Mouse (Mus musculus) forebrain, embryonic 11.5 days (tissue): ENCODE results near the gene Parva. TPM values are rescaled to one million over a fixed set of nuclear protein-coding genes. Genes with fewer than 3 reads are reported as not detected.

Experiments used
- ATAC-seq: fragments of 200-750 bp; cut with Nextera tagmentation; replicated peaks from 2 replicates; pipeline ENCODE4 v1.8.0; 2017; ENCODE audit warnings: moderate TSS enrichment; ENCODE audit not compliant: low FRiP score
- DNase-seq: peaks from one replicate; pipeline ENCODE4 v3.0.0-alpha.2; 2017; ENCODE audit warnings: low spot score
- H3K27ac ChIP-seq: fragments of 300-500 bp; sonication (generic); 2 replicates; pipeline ENCODE4 v1.5.1; 2014; ENCODE audit warnings: low read depth, low read length
- H3K27me3 ChIP-seq: fragments of 300-500 bp; sonication (generic); 2 replicates; pipeline ENCODE4 v1.6.1; 2014; ENCODE audit warnings: mild to moderate bottlenecking, low read length, mixed read lengths; ENCODE audit not compliant: control insufficient read depth, insufficient read depth
- H3K36me3 ChIP-seq: fragments of 300-500 bp; sonication (generic); 2 replicates; pipeline ENCODE4 v1.6.1; 2014; ENCODE audit warnings: mild to moderate bottlenecking, low read length, moderate library complexity, mixed read lengths; ENCODE audit not compliant: control insufficient read depth, insufficient read depth
- H3K4me1 ChIP-seq: fragments of 300-500 bp; sonication (generic); replicated peaks from 2 replicates; pipeline ENCODE4 v1.6.1; 2014; ENCODE audit warnings: low read length, mixed read lengths; ENCODE audit not compliant: control insufficient read depth, insufficient read depth
- H3K4me2 ChIP-seq: fragments of 300-500 bp; sonication (generic); 2 replicates; pipeline ENCODE4 v1.6.1; 2014; ENCODE audit warnings: low read depth, mild to moderate bottlenecking, low read length, moderate library complexity, mixed read lengths; ENCODE audit not compliant: severe bottlenecking
- H3K4me3 ChIP-seq: fragments of 300-500 bp; sonication (generic); 2 replicates; pipeline ENCODE4 v1.5.1; 2014; ENCODE audit warnings: low read depth, low read length
- H3K9ac ChIP-seq: fragments of 300-500 bp; sonication (generic); 2 replicates; pipeline ENCODE4 v1.6.1; 2014; ENCODE audit warnings: low read length
- H3K9me3 ChIP-seq: fragments of 300-500 bp; sonication (generic); 2 replicates; pipeline ENCODE4 v1.6.1; 2016; ENCODE audit warnings: low read length, mixed read lengths; ENCODE audit not compliant: control insufficient read depth
- WGBS: fragments of 180-500 bp; shearing (Covaris S2); extraction: QIAGEN DNeasy Blood & Tissue Kit; methylation state at CpG from one replicate; pipeline ENCODE4 v1.1.7; 2014; 5-methylcytosine and 5-hydroxymethylcytosine counted together
- polyA plus RNA-seq: library from polyadenylated mRNA; unstranded; fragments of >200 nt; fragmentation: Nextera tagmentation; extraction: Ambion mirVana; gene quantifications from 2 replicates; pipeline ENCODE4 v1.2.1, GENCODE M21; 2014

Parva gene
- polyA plus RNA-seq, 1 experiment from 2014 or later = 64.5 TPM

DNA sequence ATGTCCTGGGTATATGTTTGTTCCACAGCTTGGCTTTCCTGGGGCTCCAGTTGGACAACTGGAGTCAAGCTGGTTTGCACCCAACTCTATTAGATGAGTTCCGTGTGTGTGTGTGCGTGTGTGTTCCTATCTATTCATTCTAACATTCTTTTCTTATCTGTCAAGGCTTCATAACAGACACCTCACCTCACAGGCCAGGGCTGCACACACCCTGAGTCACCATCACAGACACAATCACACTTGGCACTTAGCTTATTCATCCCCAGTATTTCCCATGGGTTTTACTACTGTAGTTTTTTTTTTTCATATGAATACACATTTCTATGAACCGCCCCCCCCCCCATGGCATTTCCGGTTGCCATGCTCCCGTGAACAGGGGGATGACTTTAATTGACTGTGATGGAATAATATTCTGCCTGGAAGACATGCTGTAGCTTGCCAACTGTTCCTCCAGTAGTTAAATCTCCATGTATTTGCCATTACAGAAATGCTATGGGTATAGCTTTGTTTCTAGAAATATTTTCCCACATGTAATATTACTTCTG, 28.3 kb downstream of the Parva start:
- no peak for ATAC-seq

DNA sequence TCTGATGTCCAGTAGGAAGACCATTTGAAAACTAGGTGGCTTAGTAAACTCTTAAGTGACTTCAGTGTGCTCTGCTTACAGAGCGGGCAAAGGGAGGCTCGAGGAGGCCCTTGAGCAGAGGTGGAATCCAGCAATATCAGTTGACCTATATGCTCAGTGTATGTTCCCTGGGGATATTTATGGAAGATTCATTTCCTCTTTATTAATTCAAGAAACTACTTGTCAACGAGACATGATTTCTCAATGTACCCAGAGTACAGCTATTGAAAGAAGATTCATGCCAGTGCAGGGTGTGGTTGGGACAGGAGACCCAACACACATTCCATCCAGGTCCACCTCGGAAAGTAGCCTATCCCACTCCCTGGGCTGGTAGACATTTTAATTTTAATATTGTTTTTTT, 30.1 kb downstream of the Parva start:
- ATAC-seq (no peak), DNase-seq (no peak)
- Histone ChIP-seq H3K4me3 (no peak overlapping the region), H3K9me3 (no peaks in the 10 kb centered on the region), H3K27me3 (no peaks in the 10 kb centered on the region), H3K27ac (no peak overlapping the region), H3K4me2 (no peak overlapping the region), H3K36me3 (no peaks in the 10 kb centered on the region), H3K9ac (no peak overlapping the region), H3K4me1 (0 out of 2 replicates have a peak, but pooled peaks cover 3% of the 10 kb centered on the region)
- WGBS = 96% methylated on average over 4 of the region's 4 CpGs

More for the DNA sequence above, 28.3 kb downstream of the Parva start:
- Histone ChIP-seq H3K4me2 (no peak overlapping the region), H3K9ac (no peak overlapping the region), H3K4me1 (0 out of 2 replicates have a peak, but pooled peaks cover 3% of the 10 kb centered on the region), H3K27me3 (no peaks in the 10 kb centered on the region), H3K36me3 (no peaks in the 10 kb centered on the region), H3K9me3 (no peaks in the 10 kb centered on the region), H3K27ac (no peak overlapping the region), H3K4me3 (no peak overlapping the region)
- DNase-seq = no peak
- 89% methylated on average over 5 of the region's 5 CpGs for WGBS

DNA sequence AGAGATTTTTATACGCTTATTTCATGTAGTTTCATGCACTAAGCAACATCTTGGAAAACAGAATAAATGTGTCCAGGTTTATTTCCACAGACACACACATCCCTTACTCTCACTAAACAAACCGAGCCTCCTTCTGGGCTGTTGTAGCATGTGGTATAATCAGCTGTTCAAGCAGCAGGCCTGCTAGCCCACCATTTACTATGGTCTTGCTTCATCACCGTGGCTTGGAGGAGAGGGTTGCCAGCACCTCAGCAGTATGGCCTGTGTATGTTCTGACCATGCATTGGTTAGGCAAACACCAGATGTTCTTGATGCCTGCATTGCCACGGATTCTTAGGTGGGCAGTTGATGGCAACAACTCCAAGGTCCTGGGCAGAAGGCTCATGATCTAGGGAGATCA, 30.6 kb downstream of the Parva start:
- no peaks in the 10 kb centered on the region for H3K9me3 ChIP-seq
- 88% methylated on average over 4 of the region's 4 CpGs for WGBS
- no peak overlapping the region for H3K27ac ChIP-seq
- no peak overlapping the region for H3K9ac ChIP-seq
- no peak for DNase-seq
- no peak overlapping the region for H3K4me2 ChIP-seq
- H3K27me3 ChIP-seq = no peaks in the 10 kb centered on the region
- 0 out of 2 replicates have a peak, but pooled peaks cover 3% of the 10 kb centered on the region for H3K4me1 ChIP-seq
- H3K36me3 ChIP-seq = no peaks in the 10 kb centered on the region
- H3K4me3 ChIP-seq = no peak overlapping the region
- ATAC-seq = no peak

DNA sequence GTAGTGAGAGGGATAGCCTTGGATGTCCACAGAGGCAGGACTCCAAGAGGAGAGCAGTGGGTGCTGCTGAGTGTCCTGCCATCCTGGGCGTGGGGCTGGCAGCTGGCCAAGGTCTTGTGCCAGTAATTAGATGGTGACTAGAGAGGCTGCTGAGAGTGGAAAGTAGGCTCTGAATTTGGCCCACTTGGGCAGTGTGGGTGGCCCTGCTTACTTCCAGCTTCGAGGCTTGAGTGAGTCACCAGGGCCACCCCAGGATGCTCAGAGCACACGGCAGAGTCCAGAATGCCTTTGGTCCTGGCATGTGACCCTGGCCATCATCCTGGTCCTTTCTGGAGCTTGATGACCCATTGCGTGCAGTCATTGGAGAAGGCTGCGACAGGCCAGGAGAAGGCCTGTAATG, 31.1 kb downstream of the Parva start:
- no peak overlapping the region for H3K27ac ChIP-seq
- H3K4me2 ChIP-seq = no peak overlapping the region
- H3K27me3 ChIP-seq = no peaks in the 10 kb centered on the region
- 82% methylated on average over 5 of the region's 5 CpGs for WGBS
- H3K9me3 ChIP-seq = no peaks in the 10 kb centered on the region
- H3K4me3 ChIP-seq = no peak overlapping the region
- no peak overlapping the region for H3K9ac ChIP-seq
- ATAC-seq (no peak), DNase-seq (no peak)
- 0 out of 2 replicates have a peak, but pooled peaks cover 3% of the 10 kb centered on the region for H3K4me1 ChIP-seq
- no peaks in the 10 kb centered on the region for H3K36me3 ChIP-seq

DNA sequence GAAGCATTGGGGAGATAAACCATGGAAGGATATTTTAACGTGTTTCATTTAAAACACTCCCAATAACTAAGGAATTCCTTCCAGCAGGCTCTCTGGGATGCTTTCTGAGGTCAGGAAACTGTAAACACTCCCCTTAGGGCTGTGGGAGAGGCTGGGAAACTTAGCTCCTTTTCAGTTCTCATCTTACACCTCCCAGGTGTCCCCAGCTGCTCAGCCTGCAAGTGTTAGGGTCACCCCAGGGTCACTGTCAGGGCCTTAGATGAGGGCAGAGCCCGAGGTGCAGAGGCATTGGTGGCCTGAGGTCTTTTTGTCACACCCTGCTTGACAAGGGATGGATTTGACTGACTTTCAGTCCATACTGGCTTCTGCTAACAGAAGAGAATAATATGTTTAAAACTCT, 35.8 kb downstream of the Parva start:
- H3K27me3 ChIP-seq = no peaks in the 10 kb centered on the region
- H3K27ac ChIP-seq = no peak overlapping the region
- DNase-seq (no peak), ATAC-seq (no peak)
- H3K4me3 ChIP-seq = no peak overlapping the region
- peaks cover 10% of the 10 kb centered on the region for H3K4me1 ChIP-seq
- no peaks in the 10 kb centered on the region for H3K36me3 ChIP-seq
- no peak overlapping the region for H3K9ac ChIP-seq
- WGBS = 17% methylated on average over 2 of the region's 2 CpGs
- H3K4me2 ChIP-seq = no peak overlapping the region
- H3K9me3 ChIP-seq = no peaks in the 10 kb centered on the region

DNA sequence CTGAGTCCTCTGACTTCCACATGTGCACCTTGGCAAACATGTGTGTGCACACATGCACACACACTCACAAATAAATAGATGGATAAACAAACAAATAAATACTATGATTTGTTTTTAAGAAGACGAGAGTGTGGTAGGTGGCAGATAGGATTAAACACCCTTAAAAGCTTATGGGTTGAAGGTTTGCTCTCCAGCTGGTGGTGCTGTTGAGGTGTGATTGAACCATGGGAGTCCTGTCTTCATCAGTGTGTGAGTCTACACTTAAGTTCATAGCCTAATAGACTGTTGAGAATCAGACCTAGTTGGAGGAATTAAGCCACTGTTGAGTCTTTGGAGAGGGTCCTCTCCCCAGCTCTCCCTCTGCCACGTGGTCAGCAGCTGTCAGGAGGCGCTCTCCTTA, 38.6 kb downstream of the Parva start:
- no peaks in the 10 kb centered on the region for H3K9me3 ChIP-seq
- WGBS = 71% methylated on average over 3 of the region's 3 CpGs
- H3K36me3 ChIP-seq = no peaks in the 10 kb centered on the region
- no peak overlapping the region for H3K4me2 ChIP-seq
- no peak overlapping the region for H3K27ac ChIP-seq
- H3K27me3 ChIP-seq = no peaks in the 10 kb centered on the region
- peaks cover 12% of the 10 kb centered on the region for H3K4me1 ChIP-seq
- H3K4me3 ChIP-seq = no peak overlapping the region
- DNase-seq (peak; percentile 29), ATAC-seq (no peak)
- no peak overlapping the region for H3K9ac ChIP-seq

DNA sequence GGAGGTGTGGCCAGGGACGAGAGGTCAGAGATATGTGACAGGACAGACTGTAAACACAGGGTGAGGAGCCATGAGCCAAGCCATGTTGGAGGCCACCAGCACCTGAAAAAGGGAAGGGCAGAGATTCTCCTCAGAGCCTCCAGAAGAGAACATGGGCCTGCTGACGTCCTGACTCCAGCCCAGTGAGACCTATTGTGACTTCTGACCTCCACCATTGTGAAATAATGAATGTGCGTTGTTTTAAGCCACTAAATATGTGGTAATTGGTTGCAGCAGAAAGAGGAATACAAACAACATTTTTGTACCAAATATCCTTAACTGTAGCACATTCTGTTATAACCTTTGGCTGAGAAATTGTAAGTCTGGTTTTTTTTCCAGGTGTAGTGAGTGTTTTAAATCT, 39.5 kb downstream of the Parva start:
- H3K4me1 ChIP-seq = peaks cover 12% of the 10 kb centered on the region
- peak; percentile 35 for DNase-seq

DNA sequence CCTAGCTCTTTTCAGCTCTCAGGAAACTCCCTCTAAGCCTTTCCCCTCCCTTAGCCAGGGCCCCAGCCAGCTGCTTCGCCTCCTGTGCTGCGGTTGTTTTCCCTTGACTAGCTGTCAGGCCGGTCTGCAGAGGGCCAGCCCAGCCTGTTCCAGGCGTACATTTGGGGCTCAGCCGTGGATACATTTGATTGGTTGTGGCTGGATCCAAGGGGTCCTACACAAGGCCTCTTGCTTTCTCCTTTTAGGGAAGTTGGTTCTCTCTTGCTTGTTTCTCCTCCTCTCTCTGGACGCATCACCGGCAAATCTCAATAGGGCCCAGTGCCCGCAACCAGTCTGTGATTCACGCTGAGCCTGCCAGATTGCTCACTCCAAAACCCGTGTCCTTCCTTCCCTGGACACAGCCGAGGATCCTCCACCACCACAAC, 40.4 kb downstream of the Parva start:
- H3K9me3 ChIP-seq = no peaks in the 10 kb centered on the region
- H3K4me2 ChIP-seq = no peak overlapping the region; the same call in 1 of the 2 replicates
- ATAC-seq (peak; percentile 70), DNase-seq (peak; percentile 78)
- WGBS = 12% methylated on average over 11 of the region's 11 CpGs
- H3K4me3 ChIP-seq = no peak overlapping the region
- no peaks in the 10 kb centered on the region for H3K27me3 ChIP-seq
- peaks cover 12% of the 10 kb centered on the region for H3K4me1 ChIP-seq
- peak overlapping the region; percentile 5; the same call in 1 of the 2 replicates for H3K9ac ChIP-seq
- no peaks in the 10 kb centered on the region for H3K36me3 ChIP-seq
- peak overlapping the region; percentile 33 for H3K27ac ChIP-seq

More for the DNA sequence above, 39.5 kb downstream of the Parva start:
- no peaks in the 10 kb centered on the region for H3K27me3 ChIP-seq
- WGBS = 70% methylated on average over 3 of the region's 3 CpGs
- no peak overlapping the region for H3K4me2 ChIP-seq
- no peak overlapping the region for H3K9ac ChIP-seq
- H3K27ac ChIP-seq = no peak overlapping the region
- no peaks in the 10 kb centered on the region for H3K36me3 ChIP-seq
- H3K9me3 ChIP-seq = no peaks in the 10 kb centered on the region
- H3K4me3 ChIP-seq = no peak overlapping the region
- no peak for ATAC-seq

DNA sequence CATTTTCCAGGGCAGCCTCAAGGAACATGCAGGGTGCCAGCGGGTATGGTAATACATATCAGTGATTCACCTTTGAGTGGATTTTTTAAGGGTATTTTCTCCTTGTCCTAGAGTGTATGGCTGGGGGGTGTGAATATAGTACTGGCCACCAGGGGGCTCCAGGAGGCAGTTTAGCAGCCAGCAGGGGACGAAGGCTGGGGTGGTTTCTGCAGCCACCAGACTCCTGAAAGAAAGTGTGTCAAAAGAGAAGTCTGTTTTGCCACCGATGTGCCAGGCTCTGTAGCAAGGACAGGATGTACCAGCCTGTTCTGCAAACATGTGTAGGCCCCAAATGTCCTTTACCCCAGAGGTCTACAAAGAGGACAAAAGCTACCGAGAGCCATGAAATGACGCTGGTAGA, 42.5 kb downstream of the Parva start:
- no peak overlapping the region for H3K4me3 ChIP-seq
- H3K9me3 ChIP-seq = no peaks in the 10 kb centered on the region
- H3K27me3 ChIP-seq = no peaks in the 10 kb centered on the region
- WGBS = 47% methylated on average over 5 of the region's 5 CpGs
- DNase-seq (peak; percentile 88), ATAC-seq (no peak; the same call in 1 of the 2 replicates)
- no peaks in the 10 kb centered on the region for H3K36me3 ChIP-seq
- no peak overlapping the region for H3K27ac ChIP-seq
- no peak overlapping the region for H3K9ac ChIP-seq
- H3K4me2 ChIP-seq = no peak overlapping the region
- peaks cover 21% of the 10 kb centered on the region for H3K4me1 ChIP-seq
